In the genomic region with DNA sequence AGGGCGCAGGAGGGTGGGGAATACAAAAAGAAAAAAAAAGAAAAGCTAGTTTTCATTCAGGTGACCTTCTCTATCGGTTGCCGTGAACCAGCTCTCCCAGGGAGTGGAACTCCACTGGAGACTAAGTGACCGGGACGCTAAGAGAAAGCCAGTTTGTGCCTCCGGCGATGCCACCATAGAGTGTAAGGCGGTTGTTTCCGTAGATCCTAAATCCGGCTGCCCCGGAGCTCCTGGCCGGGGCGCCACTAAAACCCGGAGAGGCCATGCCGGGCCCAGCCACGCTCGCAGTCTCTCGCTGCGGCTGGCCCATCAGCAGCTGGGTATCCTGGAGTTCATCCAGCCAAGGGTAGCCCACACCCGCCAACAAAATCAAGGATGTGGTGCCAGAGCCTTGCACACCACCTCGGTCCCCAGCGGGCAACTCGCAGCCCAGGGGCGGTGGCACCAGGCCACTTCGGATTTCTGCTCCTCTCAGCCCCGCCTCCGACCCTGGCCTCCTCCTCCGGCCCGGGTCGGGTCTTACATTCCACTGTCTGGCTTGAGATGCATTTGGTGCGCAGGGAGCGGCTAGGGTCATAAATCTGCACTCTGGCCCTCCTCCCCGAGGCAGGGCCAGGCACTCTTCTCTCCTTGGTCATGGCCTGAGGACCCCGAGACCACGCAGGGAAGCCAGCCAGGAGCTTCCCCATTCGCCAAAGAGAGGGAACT, we compare ENCODE assay signal across 8 mouse cellular contexts. TPM values are rescaled to one million over a fixed set of nuclear protein-coding genes. Genes with fewer than 3 reads are reported as not detected.
DNase-seq lines count a peak whose midpoint lies in the region; ATAC-seq and TF ChIP-seq lines count a peak whose summit lies in the region.

No protein-coding gene starts in this region.

- no peak for TF ChIP-seq CTCF in thymus, adult 2 months (IDR thresholded peaks at IDR 0.05; ENCODE audit: borderline replicate concordance, control insufficient read depth, extremely low read depth, insufficient read depth, low read length, poor library complexity)
- TF ChIP-seq CTCF in liver, adult 2 months (IDR thresholded peaks at IDR 0.05; ENCODE audit: low read depth, low read length): no peak

- H3K79me2 ChIP-seq in liver, adult 2 months (ENCODE audit: control insufficient read depth, insufficient read depth, low read length): no peaks in the 10 kb centered on the region

- ATAC-seq in embryonic facial prominence, embryonic 13.5 days (ENCODE audit: insufficient number of reproducible peaks, insufficient read depth, low FRiP score, low TSS enrichment, low read depth): no peak
- 0 out of 2 replicates have a peak, but pooled peaks have one; percentile 8 for ATAC-seq in stomach, embryonic 14.5 days (ENCODE audit: insufficient number of reproducible peaks, insufficient read depth, low FRiP score, low read depth)

- peaks cover 36% of the 10 kb centered on the region for H3K27me3 ChIP-seq in thymus, adult 2 months (ENCODE audit: control insufficient read depth, insufficient read depth, low read length)
- no peaks in the 10 kb centered on the region for H3K27me3 ChIP-seq in embryonic facial prominence, embryonic 13.5 days
- no peaks in the 10 kb centered on the region for H3K27me3 ChIP-seq in liver, adult 2 months (ENCODE audit: control insufficient read depth, insufficient read depth, low read length)
- no peaks in the 10 kb centered on the region for H3K27me3 ChIP-seq in stomach, embryonic 14.5 days (ENCODE audit: control insufficient read depth, insufficient read depth, low read length)

- peak overlapping the region; percentile 97 for H3K4me2 ChIP-seq in embryonic facial prominence, embryonic 13.5 days
- H3K4me2 ChIP-seq in stomach, embryonic 14.5 days (replicated peaks; ENCODE audit: low read depth, low read length): peak overlapping the region; percentile 68

- peak overlapping the region; percentile 100 for H3K9ac ChIP-seq in embryonic facial prominence, embryonic 13.5 days
- peak overlapping the region; percentile 83 for H3K9ac ChIP-seq in liver, adult 2 months (ENCODE audit: low read depth, low read length)
- H3K9ac ChIP-seq in stomach, embryonic 14.5 days (replicated peaks; ENCODE audit: low read depth, low read length): peak overlapping the region; percentile 100

- H3K4me3 ChIP-seq in thymus, adult 2 months (ENCODE audit: control insufficient read depth, insufficient read depth, low read length): peak overlapping the region; percentile 36
- H3K4me3 ChIP-seq in embryonic facial prominence, embryonic 13.5 days: peak overlapping the region; percentile 98
- peak overlapping the region; percentile 76 for H3K4me3 ChIP-seq in liver, adult 2 months (ENCODE audit: insufficient read depth, low read depth, low read length)
- peak overlapping the region; percentile 99 for H3K4me3 ChIP-seq in stomach, embryonic 14.5 days (ENCODE audit: low read depth, low read length)

- peak overlapping the region; percentile 24; the same call in 1 of the 2 replicates for H3K27ac ChIP-seq in thymus, adult 2 months (ENCODE audit: control insufficient read depth, insufficient read depth, low read length)
- peak overlapping the region; percentile 100 for H3K27ac ChIP-seq in embryonic facial prominence, embryonic 13.5 days
- peak overlapping the region; percentile 93 for H3K27ac ChIP-seq in liver, adult 2 months (replicated peaks; ENCODE audit: insufficient read depth, low read depth, low read length)
- H3K27ac ChIP-seq in stomach, embryonic 14.5 days (ENCODE audit: low read length): peak overlapping the region; percentile 100

- peaks cover 5% of the 10 kb centered on the region for H3K4me1 ChIP-seq in thymus, adult 2 months (replicated peaks; ENCODE audit: control insufficient read depth, insufficient read depth, low read length)
- H3K4me1 ChIP-seq in embryonic facial prominence, embryonic 13.5 days: peaks cover 37% of the 10 kb centered on the region
- peaks cover 6% of the 10 kb centered on the region for H3K4me1 ChIP-seq in liver, adult 2 months (ENCODE audit: control insufficient read depth, insufficient read depth, low read length)
- H3K4me1 ChIP-seq in stomach, embryonic 14.5 days (ENCODE audit: control insufficient read depth, insufficient read depth, low read length): peaks cover 18% of the 10 kb centered on the region

- no peaks in the 10 kb centered on the region for H3K9me3 ChIP-seq in embryonic facial prominence, embryonic 13.5 days
- no peaks in the 10 kb centered on the region for H3K9me3 ChIP-seq in stomach, embryonic 14.5 days (ENCODE audit: control insufficient read depth, low read depth, low read length)

- TF ChIP-seq POLR2A in thymus, adult 2 months (IDR thresholded peaks at IDR 0.05; ENCODE audit: control insufficient read depth, extremely low read depth, insufficient read depth, low read length, poor library complexity): no peak
- TF ChIP-seq POLR2A in liver, adult 2 months (IDR thresholded peaks at IDR 0.05; ENCODE audit: extremely low read depth, insufficient read depth, low read length): peak; percentile 67

- peak; percentile 10 for DNase-seq in thymus, adult 2 months
- no peak for DNase-seq in thymus, postnatal 10 days (ENCODE audit: low spot score in 2 of 2)
- DNase-seq in heart, adult 9 months (ENCODE audit: low spot score in 2 of 2): peak; percentile 93 to 94
- DNase-seq in kidney, adult 8-10 months: peak; percentile 96
- DNase-seq in liver, adult 2 months (ENCODE audit: extremely low read depth, low read depth, low spot score): peak; percentile 88
- peak; percentile 59 to 65 for DNase-seq in monocyte, adult 2 months (ENCODE audit: low read depth in 1 of 2, low spot score in 2 of 2)

- H3K36me3 ChIP-seq in thymus, adult 2 months (ENCODE audit: control insufficient read depth, insufficient read depth, low read length): no peaks in the 10 kb centered on the region
- no peaks in the 10 kb centered on the region for H3K36me3 ChIP-seq in embryonic facial prominence, embryonic 13.5 days
- no peaks in the 10 kb centered on the region for H3K36me3 ChIP-seq in liver, adult 2 months (ENCODE audit: control insufficient read depth, insufficient read depth, low read length)
- no peaks in the 10 kb centered on the region for H3K36me3 ChIP-seq in stomach, embryonic 14.5 days (ENCODE audit: control insufficient read depth, insufficient read depth, low read length)

- WGBS in thymus, adult 2 months: under 1% methylated on average over 36 of the region's 36 CpGs
- under 1% methylated on average over 36 of the region's 36 CpGs for WGBS in embryonic facial prominence, embryonic 13.5 days
- under 1% methylated on average over 36 of the region's 36 CpGs for WGBS in liver, adult 2 months
- WGBS in stomach, embryonic 14.5 days: 1% methylated on average over 36 of the region's 36 CpGs

RNA-seq across cellular contexts. Expression of a gene that starts 4.0 kb away (rescaled TPM):
- polyA plus RNA-seq in thymus, adult 2 months (2012; rRNA removed): 48.6 and 56.9 TPM in 2 replicates
- polyA plus RNA-seq in embryonic facial prominence, embryonic 13.5 days (2015; fragmentation: Nextera tagmentation; extraction: Ambion mirVana): 44.0 and 55.7 TPM in 2 replicates
- total RNA-seq in liver, adult 2 months (2014; rRNA removed): 4.0 and 9.0 TPM in 2 replicates
- polyA plus RNA-seq in liver, adult 2 months (2012; rRNA removed): 14.5 and 17.8 TPM in 2 replicates
- polyA plus RNA-seq in stomach, embryonic 14.5 days (2014; fragmentation: Nextera tagmentation; extraction: Ambion mirVana): 36.0 and 41.2 TPM in 2 replicates

Comparison
In these comparisons a context has a peak if more than half of its experiments do, and no peak if none do; other contexts are left out.
1. DNase-seq: peak in thymus, adult 2 months (single experiment), heart, adult 9 months (2 of 2), kidney, adult 8-10 months (2 of 2), liver, adult 2 months (single experiment) and monocyte, adult 2 months (2 of 2); none in thymus, postnatal 10 days (0 of 2).
2. H3K27ac ChIP-seq: peak in every context shown above with its lines; median percentile 100 in embryonic facial prominence, embryonic 13.5 days; 100 in stomach, embryonic 14.5 days; 93 in liver, adult 2 months; 24 in thymus, adult 2 months.
3. H3K4me3 ChIP-seq: peak in every context shown above with its lines; median percentile 99 in stomach, embryonic 14.5 days; 98 in embryonic facial prominence, embryonic 13.5 days; 76 in liver, adult 2 months; 36 in thymus, adult 2 months.
4. Peak in every context shown above with its lines, with median percentiles within 50 percentile points of each other: H3K9ac ChIP-seq.